Mouse (Mus musculus) lung, postnatal 0 days (tissue): ENCODE measurements around the gene Mgat5b.

Experiments used
- CTCF ChIP-seq: IDR thresholded peaks from 2 replicates; pipeline ENCODE4 v1.5.1; 2016; ENCODE audit warnings: antibody characterized with exemption, mild to moderate bottlenecking
- EP300 ChIP-seq: IDR thresholded peaks from 2 replicates; pipeline ENCODE4 v1.6.1; 2016; ENCODE audit warnings: antibody characterized with exemption, mild to moderate bottlenecking, control low read depth

DNA sequence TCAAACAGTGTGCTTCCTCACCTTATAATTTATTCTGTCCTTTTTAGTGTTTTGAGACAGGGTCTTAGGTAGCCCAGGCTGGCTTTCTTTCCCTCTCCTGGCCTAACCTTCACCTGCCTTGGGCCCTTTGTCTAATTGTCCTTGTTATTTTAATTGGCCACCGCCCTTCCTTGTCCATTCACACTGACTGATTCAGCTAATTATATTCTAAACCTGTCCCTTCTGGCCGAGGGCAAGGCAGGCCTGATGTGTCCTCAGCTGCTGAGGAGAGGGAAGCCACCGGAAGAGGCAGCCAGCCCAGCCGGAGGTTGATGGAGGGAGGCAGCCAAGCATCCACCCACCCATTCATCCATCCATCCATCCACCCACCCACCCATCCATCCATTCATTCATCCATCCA is 52.2 kb downstream of the Mgat5b start:
- TF ChIP-seq CTCF (no peak), EP300 (no peak)
